Mouse (Mus musculus) midbrain, postnatal 0 days (tissue): ENCODE data around the gene Gm17402. TPM values are rescaled to one million over a fixed set of nuclear protein-coding genes. Genes with fewer than 3 reads are reported as not detected.

Source experiments
- ATAC-seq: fragments of 200-750 bp; cut with Nextera tagmentation; 2 replicates; pipeline ENCODE4 v1.8.0; 2017; ENCODE audit warnings: moderate number of reproducible peaks, mild to moderate bottlenecking, moderate TSS enrichment, moderate library complexity; ENCODE audit not compliant: low FRiP score
- DNase-seq: peaks from one replicate; pipeline ENCODE4 v3.0.0-alpha.2; 2015; ENCODE audit warnings: low spot score
- H3K27ac ChIP-seq: fragments of 300-500 bp; sonication (generic); 2 replicates; pipeline ENCODE4 v1.5.1; 2014; ENCODE audit warnings: low read depth, mild to moderate bottlenecking, low read length, mixed read lengths
- H3K27me3 ChIP-seq: fragments of 300-500 bp; sonication (generic); 2 replicates; pipeline ENCODE4 v1.6.1; 2014; ENCODE audit warnings: low read length, control low read depth, mixed read lengths; ENCODE audit not compliant: insufficient read depth
- H3K36me3 ChIP-seq: fragments of 300-500 bp; sonication (generic); 2 replicates; pipeline ENCODE4 v1.6.1; 2014; ENCODE audit warnings: low read length, control low read depth, mixed read lengths; ENCODE audit not compliant: insufficient read depth
- H3K4me1 ChIP-seq: fragments of 300-500 bp; sonication (generic); 2 replicates; pipeline ENCODE4 v1.6.1; 2014; ENCODE audit warnings: mild to moderate bottlenecking, control low read depth, antibody characterized with exemption, low read length, mixed read lengths; ENCODE audit not compliant: insufficient read depth
- H3K4me2 ChIP-seq: fragments of 300-500 bp; sonication (generic); 2 replicates; pipeline ENCODE4 v1.6.1; 2014; ENCODE audit warnings: low read depth, mild to moderate bottlenecking, low read length, mixed read lengths; ENCODE audit not compliant: poor library complexity, severe bottlenecking
- H3K4me3 ChIP-seq: fragments of 300-500 bp; sonication (generic); 2 replicates; pipeline ENCODE4 v1.5.1; 2014; ENCODE audit warnings: low read depth, mild to moderate bottlenecking, low read length, moderate library complexity
- H3K9ac ChIP-seq: fragments of 300-500 bp; sonication (generic); replicated peaks from 2 replicates; pipeline ENCODE4 v1.6.1; 2014; ENCODE audit warnings: mild to moderate bottlenecking, low read length, moderate library complexity, mixed read lengths; ENCODE audit not compliant: poor library complexity, severe bottlenecking
- H3K9me3 ChIP-seq: fragments of 300-500 bp; sonication (generic); 2 replicates; pipeline ENCODE4 v1.6.1; 2016; ENCODE audit warnings: low read length, control low read depth
- CTCF ChIP-seq: IDR thresholded peaks from 2 replicates; pipeline ENCODE4 v1.5.1; 2016; ENCODE audit warnings: antibody characterized with exemption, mild to moderate bottlenecking
- WGBS: fragments of 180-500 bp; shearing (Covaris S2); extraction: QIAGEN DNeasy Blood & Tissue Kit; methylation state at CpG from one replicate; pipeline ENCODE4 v1.1.7; 2014; 5-methylcytosine and 5-hydroxymethylcytosine counted together
- polyA plus RNA-seq: library from polyadenylated mRNA; unstranded; fragments of >200 nt; fragmentation: Nextera tagmentation; extraction: Ambion mirVana; gene quantifications from 2 replicates; pipeline ENCODE4 v1.2.1, GENCODE M21; 2015
- total RNA-seq: library from RNA; depleted of rRNA; stranded (reverse); fragments of >200 nt; gene quantifications from 2 replicates; pipeline ENCODE4 v1.2.3, GENCODE M21; 2014; rRNA removed

Gene Gm17402
- total RNA-seq: not detected in 2 replicates
- not detected in 2 replicates for polyA plus RNA-seq

GRCm38 (mm10) chr3:67375063-67375462 lies at the start of gene Gm17402:
Gene Gm17402 (minus strand): TSS chr3:67375163.
- 35% methylated on average over 3 of the region's 3 CpGs for WGBS
- no peak for ATAC-seq
- no peak for TF ChIP-seq CTCF

GRCm38 (mm10) chr3:67378215-67378614 lies 3.3 kb upstream of the Gm17402 start:
- DNase-seq: no peak
- Histone ChIP-seq H3K27ac (no peak overlapping the region), H3K9ac (no peak overlapping the region), H3K27me3 (no peaks in the 10 kb centered on the region), H3K4me2 (no peak overlapping the region), H3K36me3 (no peaks in the 10 kb centered on the region), H3K4me3 (no peak overlapping the region), H3K4me1 (no peaks in the 10 kb centered on the region), H3K9me3 (no peaks in the 10 kb centered on the region)
- ATAC-seq: no peak
- no peak for TF ChIP-seq CTCF

More at GRCm38 (mm10) chr3:67375063-67375462, at the start of gene Gm17402:
- H3K9ac ChIP-seq: peak within 1 kb of the TSS; percentile 56; the same call in 1 of the 2 replicates
- H3K4me1 ChIP-seq: no peaks in the 10 kb centered on the region
- H3K36me3 ChIP-seq: no peaks in the 10 kb centered on the region
- H3K4me3 ChIP-seq: peak within 1 kb of the TSS; percentile 57
- peak within 1 kb of the TSS; percentile 79 for H3K4me2 ChIP-seq
- H3K9me3 ChIP-seq: no peaks in the 10 kb centered on the region
- H3K27ac ChIP-seq: no peak within 1 kb of the TSS
- DNase-seq: no peak
- H3K27me3 ChIP-seq: peaks cover 8% of the 10 kb centered on the region; the same call in 1 of the 2 replicates

GRCm38 (mm10) chr3:67374360-67374778 lies 594 bp downstream of the Gm17402 start:
- Histone ChIP-seq H3K4me3 (peak overlapping the region; percentile 57), H3K27ac (no peak overlapping the region), H3K4me1 (no peaks in the 10 kb centered on the region), H3K9ac (peak overlapping the region; percentile 56; the same call in 1 of the 2 replicates), H3K27me3 (peaks cover 8% of the 10 kb centered on the region; the same call in 1 of the 2 replicates), H3K9me3 (no peaks in the 10 kb centered on the region), H3K4me2 (peak overlapping the region; percentile 79), H3K36me3 (no peaks in the 10 kb centered on the region)
- no peak for TF ChIP-seq CTCF
- WGBS: 30% methylated on average over 7 of the region's 7 CpGs
- ATAC-seq (peak; percentile 57), DNase-seq (no peak)

GRCm38 (mm10) chr3:67373872-67374271 lies 1.1 kb downstream of the Gm17402 start, which contains the start of gene Mlf1:
Gene Mlf1 (plus strand): TSS chr3:67374097.
- peak within 1 kb of the TSS; percentile 79 for H3K4me2 ChIP-seq
- ATAC-seq (peak; percentile 97), DNase-seq (peak; percentile 96)
- peak within 1 kb of the TSS; percentile 56; the same call in 1 of the 2 replicates for H3K9ac ChIP-seq
- H3K4me3 ChIP-seq: peak within 1 kb of the TSS; percentile 57
- H3K9me3 ChIP-seq: no peaks in the 10 kb centered on the region
- peaks cover 8% of the 10 kb centered on the region; the same call in 1 of the 2 replicates for H3K27me3 ChIP-seq
- no peaks in the 10 kb centered on the region for H3K4me1 ChIP-seq
- peak; percentile 31; the same call in 1 of the 2 replicates for TF ChIP-seq CTCF
- no peak within 1 kb of the TSS for H3K27ac ChIP-seq
- no peaks in the 10 kb centered on the region for H3K36me3 ChIP-seq
- WGBS: under 1% methylated on average over 35 of the region's 35 CpGs

- DNase-seq (no peak), ATAC-seq (no peak)
- no peak overlapping the region for H3K27ac ChIP-seq
- H3K4me2 ChIP-seq: no peak overlapping the region
- TF ChIP-seq CTCF: no peak
- H3K9ac ChIP-seq: no peak overlapping the region
- no peaks in the 10 kb centered on the region for H3K4me1 ChIP-seq
- H3K9me3 ChIP-seq: no peaks in the 10 kb centered on the region
- WGBS: 53% methylated on average over 5 of the region's 5 CpGs
- no peak overlapping the region for H3K4me3 ChIP-seq
- no peaks in the 10 kb centered on the region for H3K36me3 ChIP-seq
- peaks cover 8% of the 10 kb centered on the region; the same call in 1 of the 2 replicates for H3K27me3 ChIP-seq
Measured at GRCm38 (mm10) chr3:67372781-67373180, 2.2 kb downstream of the Gm17402 start.

- Histone ChIP-seq H3K4me3 (no peak overlapping the region), H3K4me2 (no peak overlapping the region), H3K27ac (no peak overlapping the region), H3K27me3 (peaks cover 8% of the 10 kb centered on the region; the same call in 1 of the 2 replicates), H3K9ac (no peak overlapping the region), H3K9me3 (no peaks in the 10 kb centered on the region), H3K4me1 (no peaks in the 10 kb centered on the region), H3K36me3 (no peaks in the 10 kb centered on the region)
- no peak for DNase-seq
- TF ChIP-seq CTCF: no peak
- ATAC-seq: no peak
- WGBS: 74% methylated on average over 4 of the region's 4 CpGs
Measured at GRCm38 (mm10) chr3:67372194-67372593, 2.8 kb downstream of the Gm17402 start.
